Mouse (Mus musculus) intestine, embryonic 14.5 days (tissue): ENCODE measurements around the gene Max. TPM values are rescaled to one million over a fixed set of nuclear protein-coding genes. Genes with fewer than 3 reads are reported as not detected.
A peak's percentile ranks its signal among the peaks of the same experiment; 100 is the strongest.

Experiments
- ATAC-seq: fragments of 200-750 bp; cut with Nextera tagmentation; replicated peaks from 2 replicates; pipeline ENCODE4 v1.8.0; 2017; ENCODE audit warnings: low read depth, moderate number of reproducible peaks, moderate TSS enrichment, moderate library complexity; ENCODE audit not compliant: low FRiP score, low TSS enrichment
- DNase-seq: peaks from one replicate; pipeline ENCODE4 v3.0.0-alpha.2; 2018; ENCODE audit warnings: low spot score
- H3K27ac ChIP-seq: fragments of 300-500 bp; sonication (generic); 2 replicates; pipeline ENCODE4 v1.5.1; 2014; ENCODE audit warnings: low read depth, mild to moderate bottlenecking, control low read depth
- H3K27me3 ChIP-seq: fragments of 300-500 bp; sonication (generic); replicated peaks from 2 replicates; pipeline ENCODE4 v1.6.1; 2014; ENCODE audit warnings: low read length, control low read depth; ENCODE audit not compliant: control insufficient read depth, insufficient read depth
- H3K36me3 ChIP-seq: fragments of 300-500 bp; sonication (generic); 2 replicates; pipeline ENCODE4 v1.6.1; 2014; ENCODE audit warnings: low read length, control low read depth; ENCODE audit not compliant: control insufficient read depth, insufficient read depth
- H3K4me1 ChIP-seq: fragments of 300-500 bp; sonication (generic); replicated peaks from 2 replicates; pipeline ENCODE4 v1.6.1; 2014; ENCODE audit warnings: low read length, control low read depth, mixed read lengths; ENCODE audit not compliant: control insufficient read depth, insufficient read depth
- H3K4me2 ChIP-seq: fragments of 300-500 bp; sonication (generic); 2 replicates; pipeline ENCODE4 v1.6.1; 2014; ENCODE audit warnings: low read length
- H3K4me3 ChIP-seq: fragments of 300-500 bp; sonication (generic); 2 replicates; pipeline ENCODE4 v1.5.1; 2014; ENCODE audit warnings: low read depth, low read length, control low read depth, mixed read lengths
- H3K9ac ChIP-seq: fragments of 300-500 bp; sonication (generic); 2 replicates; pipeline ENCODE4 v1.6.1; 2014; ENCODE audit warnings: mild to moderate bottlenecking, low read length
- H3K9me3 ChIP-seq: fragments of 300-500 bp; sonication (generic); 2 replicates; pipeline ENCODE4 v1.6.1; 2016; ENCODE audit warnings: low read length, control low read depth; ENCODE audit not compliant: control insufficient read depth
- WGBS: fragments of 180-500 bp; shearing (Covaris S2); extraction: QIAGEN DNeasy Blood & Tissue Kit; methylation state at CpG from one replicate; pipeline ENCODE4 v1.1.7; 2014; 5-methylcytosine and 5-hydroxymethylcytosine counted together
- polyA plus RNA-seq: library from polyadenylated mRNA; unstranded; fragments of >200 nt; fragmentation: Nextera tagmentation; extraction: Ambion mirVana; gene quantifications from 2 replicates; pipeline ENCODE4 v1.2.1, GENCODE M21; 2014

Gene Max
- polyA plus RNA-seq, 1 experiment from 2014 or later, result 27.5 TPM

GRCm38 (mm10) chr12:76906278-76906677 is 55.7 kb downstream of the Max start:
- ATAC-seq, result no peak
- H3K4me3 ChIP-seq, result no peak overlapping the region
- 82% methylated on average over 1 of the region's 1 CpGs for WGBS

DNA sequence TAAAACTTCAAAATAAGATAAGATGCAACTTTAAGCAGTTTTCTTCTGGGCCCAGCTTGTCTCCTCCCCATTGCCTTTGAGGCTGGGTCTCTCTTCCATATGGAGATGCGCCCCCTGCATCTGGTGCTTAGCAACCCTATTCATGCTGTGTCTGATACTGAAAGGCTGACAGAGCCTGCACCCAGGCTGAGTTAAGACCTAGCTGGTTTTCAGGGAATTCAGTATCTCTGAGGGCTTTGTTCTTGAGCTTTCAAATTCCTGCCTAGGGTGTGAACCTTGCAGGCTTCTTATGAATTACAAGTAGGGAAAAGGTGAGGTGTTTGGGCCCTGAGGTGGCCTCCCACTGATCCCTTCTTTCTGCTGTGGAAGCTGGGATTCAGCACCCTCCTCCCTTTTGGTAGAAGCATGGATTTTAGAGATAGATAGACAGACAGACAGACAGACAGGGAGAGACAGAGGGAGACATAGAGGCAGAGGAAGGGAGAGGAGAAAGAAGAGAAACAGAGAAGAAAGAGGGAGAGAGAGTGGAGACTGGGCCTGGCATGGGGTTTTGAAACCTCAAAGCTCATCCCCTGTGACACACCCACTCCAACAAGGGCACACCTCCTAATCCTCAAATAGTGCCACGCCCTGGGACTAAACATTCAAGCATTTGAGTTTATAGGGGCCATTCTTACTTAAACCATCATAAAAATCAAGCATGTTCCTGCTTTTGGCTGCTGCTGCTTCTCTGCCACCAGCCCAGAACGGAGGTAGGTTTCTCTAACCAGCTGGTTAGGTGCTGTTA is 60.3 kb downstream of the Max start:
- no peak overlapping the region for H3K27ac ChIP-seq
- no peaks in the 10 kb centered on the region for H3K9me3 ChIP-seq
- no peak overlapping the region for H3K4me3 ChIP-seq
- H3K4me1 ChIP-seq, result no peaks in the 10 kb centered on the region
- H3K9ac ChIP-seq, result no peak overlapping the region
- no peaks in the 10 kb centered on the region for H3K27me3 ChIP-seq
- ATAC-seq (no peak), DNase-seq (no peak)
- H3K4me2 ChIP-seq, result no peak overlapping the region
- 79% methylated on average over 3 of the region's 3 CpGs for WGBS
- peaks cover 15% of the 10 kb centered on the region for H3K36me3 ChIP-seq

More at GRCm38 (mm10) chr12:76906278-76906677, 55.7 kb downstream of the Max start:
- no peak overlapping the region for H3K27ac ChIP-seq
- DNase-seq, result no peak
- H3K9me3 ChIP-seq, result no peaks in the 10 kb centered on the region
- H3K27me3 ChIP-seq, result no peaks in the 10 kb centered on the region
- H3K36me3 ChIP-seq, result peaks cover 10% of the 10 kb centered on the region
- H3K4me2 ChIP-seq, result no peak overlapping the region
- H3K4me1 ChIP-seq, result no peaks in the 10 kb centered on the region
- no peak overlapping the region for H3K9ac ChIP-seq

DNA sequence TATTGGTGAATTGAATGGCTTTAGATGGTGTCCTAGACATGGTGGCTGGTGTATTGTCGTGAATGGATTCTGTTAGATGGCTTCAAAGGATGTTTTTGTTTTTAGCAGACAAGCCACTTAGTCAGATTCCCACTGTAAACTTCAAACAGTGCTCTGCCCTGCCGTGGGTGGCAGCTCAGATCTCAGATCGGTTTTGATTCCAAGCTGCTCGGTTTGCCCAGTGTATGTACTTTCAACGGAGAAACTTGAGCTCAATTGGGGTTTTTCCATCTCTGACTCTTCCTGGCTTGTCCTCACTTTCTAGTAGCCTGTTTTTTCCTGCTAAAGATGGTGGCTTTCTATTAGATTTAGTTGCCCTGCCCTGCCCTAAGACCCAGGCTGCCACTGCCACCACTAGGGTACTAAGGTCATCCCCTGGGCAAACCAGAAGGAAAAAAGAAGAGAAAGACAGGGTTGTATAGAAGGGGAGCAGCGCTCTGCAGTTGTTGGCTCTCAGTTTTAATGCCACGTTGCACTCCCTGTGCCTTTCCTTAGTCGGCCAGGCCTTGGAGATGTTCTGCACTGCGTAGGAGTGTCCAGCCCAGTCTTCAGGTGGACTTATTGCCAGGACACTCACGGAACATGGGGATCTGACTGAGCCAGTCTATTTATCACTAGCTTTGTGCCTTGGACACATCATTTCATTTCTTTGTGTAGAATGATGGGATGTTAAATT is 62.6 kb downstream of the Max start:
- Histone ChIP-seq H3K9me3 (no peaks in the 10 kb centered on the region), H3K4me2 (no peak overlapping the region), H3K27me3 (no peaks in the 10 kb centered on the region), H3K27ac (no peak overlapping the region), H3K36me3 (peaks cover 15% of the 10 kb centered on the region), H3K4me3 (no peak overlapping the region), H3K9ac (no peak overlapping the region), H3K4me1 (no peaks in the 10 kb centered on the region)
- WGBS, result 88% methylated on average over 10 of the region's 10 CpGs
- DNase-seq, result no peak
- no peak for ATAC-seq

DNA sequence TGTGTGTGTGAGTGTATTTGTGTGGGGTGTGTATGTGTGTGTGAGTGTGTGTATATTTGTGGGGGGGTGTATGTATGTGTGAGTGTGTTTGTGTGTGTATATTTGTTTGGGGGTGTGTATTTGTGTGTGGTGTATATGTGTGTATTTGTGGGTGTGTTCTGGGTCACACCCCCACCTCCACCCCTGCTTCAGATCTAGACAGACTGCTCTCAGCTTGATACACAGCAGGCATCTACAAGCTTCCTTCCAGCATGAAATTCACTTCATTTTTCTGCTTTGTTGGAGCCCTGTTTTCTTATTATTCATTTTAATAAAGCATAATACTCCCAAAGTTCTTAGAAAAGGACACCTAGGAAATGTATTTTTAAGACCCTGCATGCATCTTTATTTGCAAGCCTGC is 63.9 kb downstream of the Max start:
- no peak overlapping the region for H3K27ac ChIP-seq
- DNase-seq, result no peak

DNA sequence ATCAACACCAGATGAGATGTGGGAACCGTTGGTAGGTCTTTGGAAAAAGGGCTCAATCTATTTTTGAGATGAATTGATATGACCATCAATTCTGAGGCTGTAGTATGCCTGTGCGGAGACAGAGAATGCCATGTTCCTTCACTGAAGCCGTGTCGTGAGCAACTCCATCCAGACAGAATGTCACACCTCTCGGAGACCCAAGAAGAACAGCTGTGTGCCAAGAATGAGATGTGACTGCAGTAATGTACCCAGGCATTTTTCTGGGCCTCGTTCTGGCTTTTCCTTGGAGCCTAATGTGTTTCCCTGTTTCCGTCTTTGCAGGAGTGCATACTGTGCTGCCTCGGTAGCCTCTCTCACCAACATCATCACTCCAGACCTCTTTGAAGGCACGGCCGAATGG is 65.0 kb downstream of the Max start:
- Histone ChIP-seq H3K4me3 (no peak overlapping the region), H3K9ac (no peak overlapping the region), H3K27me3 (no peaks in the 10 kb centered on the region), H3K9me3 (no peaks in the 10 kb centered on the region), H3K27ac (no peak overlapping the region), H3K36me3 (peaks cover 16% of the 10 kb centered on the region), H3K4me2 (no peak overlapping the region), H3K4me1 (no peaks in the 10 kb centered on the region)
- DNase-seq (no peak), ATAC-seq (no peak)
- 86% methylated on average over 10 of the region's 10 CpGs for WGBS

More for the DNA sequence above, 63.9 kb downstream of the Max start:
- Histone ChIP-seq H3K4me1 (no peaks in the 10 kb centered on the region), H3K9me3 (no peaks in the 10 kb centered on the region), H3K9ac (no peak overlapping the region), H3K27me3 (no peaks in the 10 kb centered on the region), H3K4me2 (no peak overlapping the region), H3K36me3 (peaks cover 15% of the 10 kb centered on the region), H3K4me3 (no peak overlapping the region)
- no peak for ATAC-seq

- Histone ChIP-seq H3K27me3 (no peaks in the 10 kb centered on the region), H3K4me1 (no peaks in the 10 kb centered on the region), H3K4me3 (no peak overlapping the region), H3K36me3 (peaks cover 21% of the 10 kb centered on the region), H3K27ac (no peak overlapping the region), H3K9me3 (no peaks in the 10 kb centered on the region), H3K4me2 (no peak overlapping the region), H3K9ac (no peak overlapping the region)
- ATAC-seq (no peak), DNase-seq (no peak)
- WGBS, result 95% methylated on average over 4 of the region's 4 CpGs
These were observed 65.4 kb downstream of the Max start for GRCm38 (mm10) chr12:76896566-76896965.

GRCm38 (mm10) chr12:76895777-76896176 is 66.2 kb downstream of the Max start:
- peak; percentile 62 for ATAC-seq
- H3K27me3 ChIP-seq, result no peaks in the 10 kb centered on the region

GRCm38 (mm10) chr12:76894792-76895559 is 67.0 kb downstream of the Max start:
- no peak overlapping the region for H3K9ac ChIP-seq
- no peak overlapping the region for H3K27ac ChIP-seq
- no peaks in the 10 kb centered on the region for H3K9me3 ChIP-seq
- DNase-seq (no peak), ATAC-seq (no peak; the same call in 1 of the 2 replicates)
- H3K36me3 ChIP-seq, result peaks cover 17% of the 10 kb centered on the region
- no peaks in the 10 kb centered on the region for H3K27me3 ChIP-seq
- no peak overlapping the region for H3K4me3 ChIP-seq
- WGBS, result 71% methylated on average over 10 of the region's 10 CpGs
- H3K4me1 ChIP-seq, result no peaks in the 10 kb centered on the region
- H3K4me2 ChIP-seq, result no peak overlapping the region

More at GRCm38 (mm10) chr12:76895777-76896176, 66.2 kb downstream of the Max start:
- no peak for DNase-seq
- H3K4me1 ChIP-seq, result no peaks in the 10 kb centered on the region
- 36% methylated on average over 7 of the region's 7 CpGs for WGBS
- no peak overlapping the region for H3K9ac ChIP-seq
- no peak overlapping the region; the same call in 1 of the 2 replicates for H3K27ac ChIP-seq
- H3K4me3 ChIP-seq, result no peak overlapping the region
- H3K9me3 ChIP-seq, result no peaks in the 10 kb centered on the region
- H3K4me2 ChIP-seq, result no peak overlapping the region
- H3K36me3 ChIP-seq, result peaks cover 19% of the 10 kb centered on the region
